Mouse (Mus musculus): ENCODE measurements at regions not wholly inside any gene's neighbourhood (a gene's known extent, or its start where the extent isn't known, plus 50 kb on each side); places are given as distances from the start of the nearest gene placed in this dataset.
A peak's percentile ranks its signal among the peaks of the same experiment; 100 is the strongest.
"Not testable (repeated sequence)": the region's sequence is repeated elsewhere in the genome, so short reads cannot be mapped to it uniquely, and the experiment has no call there.

DNA sequence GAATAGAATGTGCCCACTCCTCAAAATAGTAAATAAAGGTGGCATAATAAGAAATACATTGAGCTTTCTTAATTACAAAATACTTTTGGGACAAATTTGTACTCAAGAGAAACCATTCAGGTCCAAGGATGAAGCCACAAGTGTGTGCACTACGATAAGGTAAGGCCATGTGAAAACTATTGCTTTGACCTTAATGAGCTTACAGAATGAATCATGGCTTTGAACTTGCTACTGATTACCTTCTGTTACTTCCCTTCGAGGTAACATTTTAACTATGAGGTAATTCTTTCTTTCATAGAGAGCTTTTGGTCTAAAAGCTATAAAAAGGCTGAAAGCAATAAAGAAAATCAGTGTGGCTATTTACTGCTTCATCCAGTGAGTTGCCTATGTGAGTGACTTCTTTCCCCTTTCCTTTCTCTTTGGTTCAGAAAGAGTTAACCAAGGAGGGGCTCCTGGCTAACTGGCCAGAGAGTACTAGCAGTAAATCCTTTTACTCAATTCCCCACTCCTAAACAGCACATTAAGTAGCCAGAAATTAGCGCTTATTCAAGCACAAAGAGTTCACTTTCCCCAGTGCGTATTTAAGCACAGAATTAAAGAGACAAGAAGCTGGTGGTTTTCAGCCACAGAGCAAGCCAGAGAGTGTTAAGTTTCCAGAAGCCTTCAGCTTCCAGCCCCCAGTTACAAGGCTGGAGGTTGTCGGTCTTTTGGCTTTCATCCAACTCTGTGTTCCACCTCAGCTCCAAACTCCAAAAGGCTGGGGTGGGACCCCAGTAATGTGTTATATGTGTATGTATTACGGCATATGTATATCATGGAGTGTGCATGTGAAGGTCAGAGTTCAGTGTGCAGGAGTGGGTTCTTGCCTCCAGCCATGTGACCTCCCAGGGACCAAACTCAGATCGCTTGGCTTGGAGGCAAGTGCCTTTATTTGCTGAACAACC, 194.3 kb upstream of the Gm10131 start:
- DNase-seq (ENCODE audit: extremely low spot score): no peak

GRCm38 (mm10) chr8:34303815-34304214, 192.3 kb upstream of the Gm10131 start:
- no peak for DNase-seq (ENCODE audit: extremely low spot score)

DNA sequence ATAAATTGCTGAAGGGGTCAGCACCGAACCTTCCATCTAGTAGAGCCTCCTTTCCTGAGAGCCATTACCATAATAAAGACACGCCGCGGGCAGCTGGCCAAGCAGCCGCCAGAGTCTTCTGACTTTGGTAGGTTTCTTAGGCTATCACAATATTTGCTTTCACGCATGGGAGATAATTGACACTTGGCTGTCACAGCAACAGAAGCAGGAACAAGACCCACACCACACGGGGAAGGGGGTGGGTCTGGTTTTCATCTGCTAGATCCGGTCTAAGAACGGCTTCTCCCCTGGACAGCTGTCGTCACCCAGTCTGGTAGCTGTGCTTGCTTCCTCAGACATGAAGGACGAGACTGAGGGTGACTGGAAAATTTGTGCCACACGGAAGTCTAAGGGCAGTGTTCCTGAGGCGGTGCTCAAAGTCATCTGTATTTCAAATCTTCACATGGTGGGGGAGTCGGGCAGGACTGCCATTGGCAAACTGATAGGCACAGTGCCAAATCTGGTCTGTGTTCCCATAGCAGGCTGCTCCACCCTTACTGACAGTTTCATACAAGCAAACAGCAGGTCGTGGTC, 188.9 kb upstream of the Gm10131 start:
- no peak for DNase-seq (ENCODE audit: extremely low spot score)

GRCm38 (mm10) chr8:34294721-34295120, 183.2 kb upstream of the Gm10131 start:
- no peak for DNase-seq (ENCODE audit: extremely low spot score)

- DNase-seq (ENCODE audit: extremely low spot score): no peak
Measured at GRCm38 (mm10) chr8:34290670-34291069, 179.1 kb upstream of the Gm10131 start.

DNA sequence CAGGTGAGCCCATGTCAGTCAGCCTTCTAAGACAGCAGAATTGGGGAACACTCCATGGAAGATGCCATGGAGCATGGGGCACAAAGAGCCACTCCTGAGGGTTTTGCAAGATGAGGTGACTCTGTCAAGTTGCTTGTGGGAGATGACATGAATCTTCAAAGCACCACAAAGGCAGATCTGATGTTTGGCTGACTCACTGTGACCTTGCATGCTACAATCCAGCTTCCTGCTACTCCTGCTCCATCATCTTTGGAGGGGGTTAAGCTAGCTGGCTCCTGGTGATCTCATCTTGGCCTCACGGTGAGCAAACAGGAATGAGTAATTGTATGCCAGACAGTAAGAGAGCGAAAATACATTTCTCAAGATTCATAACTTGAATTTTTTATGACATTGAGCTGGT, 176.3 kb upstream of the Gm10131 start:
- no peak for DNase-seq (ENCODE audit: extremely low spot score)

GRCm38 (mm10) chr8:34284576-34284975, 173.0 kb upstream of the Gm10131 start:
- no peak for DNase-seq (ENCODE audit: extremely low spot score)

DNA sequence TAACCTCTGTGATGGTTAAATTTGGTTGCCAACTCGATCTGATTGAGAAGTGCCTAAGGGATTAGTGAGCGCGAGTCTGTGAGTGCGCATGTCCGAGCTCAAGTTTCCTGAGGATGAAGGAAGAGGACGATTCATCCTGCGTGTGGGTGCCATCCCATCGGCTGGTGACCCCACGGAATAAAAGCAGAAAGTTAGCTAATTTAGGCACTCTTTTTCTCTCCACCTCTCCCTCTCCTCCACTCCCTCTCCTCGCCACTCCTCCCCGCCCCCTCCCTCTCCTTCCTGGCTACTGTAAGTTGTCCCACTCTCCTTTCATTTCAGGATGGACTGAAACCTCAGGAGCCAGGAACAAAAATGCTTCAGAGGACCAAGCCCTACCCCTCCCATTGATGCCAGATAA, 168.9 kb upstream of the Gm10131 start:
- peak; percentile 10 for DNase-seq (ENCODE audit: extremely low spot score)

DNA sequence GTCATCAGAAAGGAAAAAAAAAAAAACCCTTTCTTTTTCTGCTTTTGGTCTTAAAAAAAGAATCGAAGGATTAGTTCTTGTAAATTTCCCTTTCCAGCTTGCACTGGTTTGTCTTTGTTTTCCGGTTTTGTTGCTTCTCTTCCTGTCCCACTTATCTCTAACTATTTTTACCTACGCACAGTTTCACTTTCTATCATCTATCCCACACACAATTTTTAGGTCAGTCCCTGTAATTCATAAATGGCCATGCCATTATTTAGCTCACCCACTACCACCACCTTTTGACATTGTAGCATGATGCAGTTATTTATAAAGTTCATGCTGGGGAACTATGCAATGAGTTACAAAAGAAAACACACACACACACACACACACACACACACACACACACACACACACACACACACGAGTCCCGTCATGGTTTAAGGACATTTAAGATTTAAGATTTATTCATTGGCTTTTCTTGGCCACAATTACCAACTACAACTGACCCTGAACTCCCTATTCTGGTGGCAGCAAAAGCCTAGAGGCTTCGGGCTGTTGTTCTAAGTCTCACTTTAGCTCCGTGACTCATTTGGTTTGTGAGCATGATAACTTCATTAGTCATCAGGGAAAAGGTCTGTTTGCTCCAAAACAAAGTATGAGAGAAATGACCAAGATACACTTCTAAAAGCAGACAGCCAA, 164.6 kb upstream of the Gm10131 start:
- no peak for DNase-seq (ENCODE audit: extremely low spot score)

GRCm38 (mm10) chr8:34274796-34275195, 163.3 kb upstream of the Gm10131 start:
- DNase-seq (ENCODE audit: extremely low spot score): not testable (repeated sequence)

DNA sequence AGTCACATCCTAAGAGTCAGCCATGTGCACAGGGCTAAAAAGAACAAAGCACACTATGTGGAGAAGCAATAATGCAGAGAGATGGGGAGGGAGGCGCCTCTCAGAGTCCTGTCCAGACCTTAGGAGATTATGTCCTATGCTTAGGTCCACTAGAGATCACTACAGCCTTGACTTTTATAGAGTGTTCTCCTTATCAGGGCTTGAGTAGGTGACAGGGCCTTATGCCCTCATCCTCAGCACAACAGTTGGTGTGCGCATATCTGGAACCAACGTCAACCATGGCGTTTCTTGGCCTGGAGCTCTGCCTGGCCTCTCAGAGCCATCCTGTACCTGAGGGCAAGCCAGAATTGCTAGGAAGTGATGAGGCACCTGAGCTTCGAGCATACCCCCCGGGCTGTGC, 162.6 kb upstream of the Gm10131 start:
- no peak for DNase-seq (ENCODE audit: extremely low spot score)

DNA sequence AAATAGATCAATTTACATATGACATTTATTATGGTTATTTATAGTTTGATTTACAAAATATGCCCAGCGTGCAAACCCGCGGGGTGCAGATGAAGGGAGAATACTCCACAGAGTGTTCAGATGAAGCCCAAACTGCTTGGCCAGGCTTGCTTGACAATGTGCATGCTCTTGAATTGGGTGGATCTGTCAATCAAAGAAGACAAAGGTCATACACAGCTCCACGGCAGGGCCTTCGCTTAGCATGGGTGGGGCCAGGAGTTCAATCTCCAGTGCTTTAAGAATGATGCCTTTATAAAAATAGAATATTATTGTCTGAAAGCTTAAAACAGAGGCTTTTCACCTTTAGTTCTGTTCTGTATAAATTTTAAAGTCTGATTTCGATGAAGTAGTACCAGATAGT, 158.3 kb upstream of the Gm10131 start:
- DNase-seq (ENCODE audit: extremely low spot score): no peak

GRCm38 (mm10) chr8:34268806-34269520, 157.4 kb upstream of the Gm10131 start:
- DNase-seq (ENCODE audit: extremely low spot score): no peak

- no peak for DNase-seq (ENCODE audit: extremely low spot score)
Measured at GRCm38 (mm10) chr8:34254978-34255377, 143.4 kb upstream of the Gm10131 start.

- DNase-seq (ENCODE audit: extremely low spot score): no peak
Measured at GRCm38 (mm10) chr8:34251934-34252333, 140.4 kb upstream of the Gm10131 start.

DNA sequence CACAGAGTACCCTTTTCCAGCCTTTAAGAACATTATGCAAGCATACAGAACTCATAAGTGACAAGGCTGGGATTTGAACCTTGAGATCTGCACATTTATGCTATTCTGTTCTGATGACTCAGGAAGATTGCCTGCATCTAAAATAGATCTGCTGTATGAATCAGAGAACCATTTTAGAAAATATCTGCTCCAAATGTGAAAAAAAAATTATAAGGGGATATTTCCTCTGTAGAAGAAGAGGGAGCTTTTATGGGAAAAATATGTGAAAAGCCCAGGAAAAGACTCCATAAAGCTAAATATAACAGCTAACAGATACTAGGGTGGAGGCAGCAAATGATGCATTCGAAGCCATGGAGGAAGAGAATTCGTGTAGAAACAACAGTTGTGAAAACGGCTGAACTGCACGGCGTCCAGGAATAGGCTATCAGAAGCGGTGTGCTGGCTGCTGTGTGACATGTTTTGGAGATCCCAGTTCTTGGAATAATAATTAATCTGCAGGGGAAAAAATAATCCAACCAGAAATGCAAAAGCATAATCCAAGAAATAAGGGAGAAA, 127.9 kb upstream of the Gm10131 start:
- no peak for DNase-seq (ENCODE audit: extremely low spot score)

DNA sequence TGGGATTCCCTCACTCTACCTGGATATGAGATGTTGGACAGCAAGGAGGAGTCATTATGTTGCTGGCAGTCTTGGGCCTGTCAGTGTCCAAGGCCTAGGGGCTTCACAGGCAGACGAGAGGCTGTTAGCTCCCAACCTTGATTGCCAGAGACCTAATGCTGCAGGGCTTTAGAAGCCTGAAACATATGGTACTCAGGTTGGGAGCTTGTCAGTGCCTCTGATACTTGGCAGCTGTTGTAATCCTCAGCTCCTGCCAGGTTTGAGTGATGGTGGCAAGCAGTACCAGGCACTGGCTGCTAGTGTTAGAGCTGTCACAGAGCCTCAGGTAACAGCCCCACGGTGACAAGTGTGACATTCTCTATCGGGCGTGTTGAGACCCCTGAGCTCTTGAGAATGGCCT, 122.2 kb upstream of the Gm10131 start:
- DNase-seq (ENCODE audit: extremely low spot score): no peak

GRCm38 (mm10) chr8:34229477-34229876, 117.9 kb upstream of the Gm10131 start:
- DNase-seq (ENCODE audit: extremely low spot score): no peak

GRCm38 (mm10) chr8:34225011-34225890, 113.7 kb upstream of the Gm10131 start:
- DNase-seq (ENCODE audit: extremely low spot score): no peak

DNA sequence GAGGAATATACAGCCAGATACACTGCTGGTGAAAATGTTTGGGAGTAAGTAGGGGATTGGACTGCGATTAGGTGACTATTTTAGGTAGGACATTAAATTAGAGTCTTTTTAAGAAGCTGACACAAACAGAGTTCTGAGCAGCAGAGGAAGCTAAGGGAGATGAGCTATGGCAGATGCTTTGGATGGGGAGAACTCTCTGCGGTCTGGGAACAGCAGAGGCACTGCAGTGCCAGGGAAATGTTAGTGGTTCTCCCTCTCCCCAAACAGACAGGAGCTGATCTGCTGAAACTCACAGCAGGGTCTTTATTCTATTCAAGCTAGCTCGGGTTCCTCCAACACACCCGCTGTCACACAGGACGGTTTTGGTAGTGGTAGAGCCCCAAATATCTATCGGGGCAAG, 110.7 kb upstream of the Gm10131 start:
- no peak for DNase-seq (ENCODE audit: extremely low spot score)

All from embryo, embryonic 9.5 days (tissue).